Mouse (Mus musculus): ENCODE results near the gene Fbxw18. TPM values are rescaled to one million over a fixed set of nuclear protein-coding genes. Genes with fewer than 3 reads are reported as not detected.
"Not testable (repeated sequence)": the region's sequence is repeated elsewhere in the genome, so short reads cannot be mapped to it uniquely, and the experiment has no call there.

Fbxw18 gene
- total RNA-seq (2014; fragmentation: Nextera tagmentation) = not detected in 2 replicates
- 0.06 TPM in 1 of 2 replicates, not detected in the other for total RNA-seq (2017)
- polyA plus RNA-seq (2012) = not detected in 2 replicates

GRCm38 (mm10) chr9:109702600-109702999, at the start of gene Fbxw18:
Gene Fbxw18 (minus strand): TSS chr9:109702700.
- H3K9me3 ChIP-seq (replicated peaks); H3K27me3 ChIP-seq (ENCODE audit: insufficient read depth, low read length); H3K4me1 ChIP-seq (ENCODE audit: insufficient read depth, low read depth, low read length); H3K36me3 ChIP-seq (replicated peaks); DNase-seq (ENCODE audit: low spot score); H3K4me3 ChIP-seq (ENCODE audit: low read depth, low read length); ATAC-seq (ENCODE audit: extremely low read depth, insufficient number of reproducible peaks, low FRiP score, poor library complexity, severe bottlenecking): not testable (repeated sequence)

- not testable (repeated sequence) for H3K4me1 ChIP-seq (ENCODE audit: insufficient read depth, low read depth, low read length); ATAC-seq (ENCODE audit: extremely low read depth, insufficient number of reproducible peaks, low FRiP score, poor library complexity, severe bottlenecking); H3K9me3 ChIP-seq (replicated peaks); DNase-seq (ENCODE audit: low spot score); H3K4me3 ChIP-seq (ENCODE audit: low read depth, low read length); H3K36me3 ChIP-seq (replicated peaks); H3K27me3 ChIP-seq (ENCODE audit: insufficient read depth, low read length)
Measured at GRCm38 (mm10) chr9:109745989-109746388, 43.5 kb upstream of the Fbxw18 start, which contains the start of gene Fbxw26. Gene Fbxw26 (minus strand): TSS chr9:109746089.

DNA sequence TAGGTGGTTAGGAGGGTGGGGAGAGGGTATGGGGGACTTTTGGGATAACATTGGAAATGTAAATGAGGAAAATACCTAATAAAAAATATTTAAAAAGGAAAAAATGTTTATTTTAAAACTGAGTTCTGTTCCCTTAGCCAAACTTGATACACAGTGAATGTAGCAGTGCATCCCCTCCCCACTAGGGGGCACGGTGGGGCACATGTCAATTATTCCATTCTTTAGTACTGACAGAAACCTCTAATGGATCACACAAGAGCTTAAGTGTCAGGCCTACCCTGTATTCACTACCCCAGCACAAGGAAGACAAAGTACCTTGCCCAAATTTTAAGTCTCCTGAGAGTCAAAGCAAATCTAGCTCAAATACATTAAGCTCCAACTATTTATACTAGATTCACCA, 17.2 kb downstream of the Fbxw18 start:
- TF ChIP-seq GATA2 (IDR thresholded peaks at IDR 0.05; ENCODE audit: borderline replicate concordance, low read depth, low read length) (no peak), CTCF (IDR thresholded peaks at IDR 0.05; ENCODE audit: low read depth, low read length) (peak; percentile 64; the same call in 1 of the 2 replicates)
- Histone ChIP-seq H3K36me3 (replicated peaks) (no peaks in the 10 kb centered on the region), H3K4me1 (ENCODE audit: insufficient read depth, low read depth, low read length) (no peaks in the 10 kb centered on the region), H3K27me3 (ENCODE audit: insufficient read depth, low read length) (no peaks in the 10 kb centered on the region), H3K4me3 (ENCODE audit: low read depth, low read length) (no peak overlapping the region), H3K9me3 (replicated peaks) (no peaks in the 10 kb centered on the region)
- peak; percentile 6 for DNase-seq (ENCODE audit: low spot score)
- no peak for ATAC-seq (ENCODE audit: extremely low read depth, insufficient number of reproducible peaks, low FRiP score, poor library complexity, severe bottlenecking)

DNA sequence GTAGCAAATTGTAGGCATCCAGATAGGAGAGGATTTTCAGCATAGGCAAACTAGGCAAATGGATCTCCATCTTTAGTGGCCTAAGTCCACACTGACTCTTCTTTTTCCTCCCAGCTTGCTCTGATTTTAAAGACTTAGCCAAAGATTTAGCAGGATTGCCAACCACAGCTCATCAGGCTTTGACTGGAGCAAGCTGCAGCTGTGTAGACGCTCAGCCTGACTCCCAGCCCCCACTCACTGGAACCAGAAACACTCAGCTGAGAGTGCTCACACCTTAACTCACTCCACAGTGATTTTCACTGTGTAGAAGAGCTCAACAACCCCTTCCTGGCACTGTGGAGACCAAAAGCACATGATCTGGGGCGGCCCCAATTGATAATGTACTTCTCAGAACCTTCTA, 37.9 kb downstream of the Fbxw18 start, which contains the start of gene Fbxw25:
Gene Fbxw25, minus strand, starts transcription at position 101 of the 400 bp plus-strand sequence.
- H3K36me3 ChIP-seq (replicated peaks); ATAC-seq (ENCODE audit: extremely low read depth, insufficient number of reproducible peaks, low FRiP score, poor library complexity, severe bottlenecking); H3K9me3 ChIP-seq (replicated peaks); H3K27me3 ChIP-seq (ENCODE audit: insufficient read depth, low read length); H3K4me3 ChIP-seq (ENCODE audit: low read depth, low read length); DNase-seq (ENCODE audit: low spot score); H3K4me1 ChIP-seq (ENCODE audit: insufficient read depth, low read depth, low read length): not testable (repeated sequence)

Other genes with a start within 250 kb of the Fbxw18 start
- not detected in 2 replicates for gene Fbxw19, start 206.8 kb downstream of the Fbxw18 start, total RNA-seq (2014; fragmentation: Nextera tagmentation)
- gene Fbxw19, start 206.8 kb downstream of the Fbxw18 start, total RNA-seq (2017) = 0.11 TPM in 1 of 2 replicates, not detected in the other
- gene Fbxw19, start 206.8 kb downstream of the Fbxw18 start, polyA plus RNA-seq (2012) = not detected in 2 replicates
- gene Fbxw15, start 134.4 kb downstream of the Fbxw18 start, total RNA-seq (2014; fragmentation: Nextera tagmentation) = not detected in 2 replicates
- not detected in 2 replicates for gene Fbxw15, start 134.4 kb downstream of the Fbxw18 start, total RNA-seq (2017)
- not detected in 2 replicates for gene Fbxw15, start 134.4 kb downstream of the Fbxw18 start, polyA plus RNA-seq (2012)
- not detected in 2 replicates for gene Fbxw24, start 76.6 kb downstream of the Fbxw18 start, total RNA-seq (2014; fragmentation: Nextera tagmentation)
- not detected in 2 replicates for gene Fbxw24, start 76.6 kb downstream of the Fbxw18 start, total RNA-seq (2017)
- not detected in 2 replicates for gene Fbxw24, start 76.6 kb downstream of the Fbxw18 start, polyA plus RNA-seq (2012)
- not detected in 2 replicates for gene Fbxw25, start 38.0 kb downstream of the Fbxw18 start, total RNA-seq (2014; fragmentation: Nextera tagmentation)
- not detected in 2 replicates for gene Fbxw25, start 38.0 kb downstream of the Fbxw18 start, total RNA-seq (2017)
- not detected in 2 replicates for gene Fbxw25, start 38.0 kb downstream of the Fbxw18 start, polyA plus RNA-seq (2012)
- not detected in 2 replicates for gene Fbxw26, start 43.4 kb upstream of the Fbxw18 start, total RNA-seq (2014; fragmentation: Nextera tagmentation)
- 0.11 TPM in 1 of 2 replicates, not detected in the other for gene Fbxw26, start 43.4 kb upstream of the Fbxw18 start, total RNA-seq (2017)
- not detected in 2 replicates for gene Fbxw26, start 43.4 kb upstream of the Fbxw18 start, polyA plus RNA-seq (2012)
- not detected in 2 replicates for gene Fbxw27, start 88.0 kb upstream of the Fbxw18 start, total RNA-seq (2014; fragmentation: Nextera tagmentation)
- gene Fbxw27, start 88.0 kb upstream of the Fbxw18 start, total RNA-seq (2017) = 0.33 and 0.41 TPM in 2 replicates
- gene Fbxw27, start 88.0 kb upstream of the Fbxw18 start, polyA plus RNA-seq (2012) = not detected in 2 replicates
- gene Spink8, start 109.6 kb upstream of the Fbxw18 start, total RNA-seq (2014; fragmentation: Nextera tagmentation) = not detected in 2 replicates
- gene Spink8, start 109.6 kb upstream of the Fbxw18 start, total RNA-seq (2017) = 15.7 and 16.0 TPM in 2 replicates
- not detected in 2 replicates for gene Spink8, start 109.6 kb upstream of the Fbxw18 start, polyA plus RNA-seq (2012)
- 45.6 and 63.6 TPM in 2 replicates for gene Nme6, start 130.0 kb upstream of the Fbxw18 start, total RNA-seq (2014; fragmentation: Nextera tagmentation)
- 33.4 and 44.1 TPM in 2 replicates for gene Nme6, start 130.0 kb upstream of the Fbxw18 start, total RNA-seq (2017)
- 7.6 and 13.6 TPM in 2 replicates for gene Nme6, start 130.0 kb upstream of the Fbxw18 start, polyA plus RNA-seq (2012)
- not detected in 2 replicates for gene Camp, start 146.9 kb upstream of the Fbxw18 start, total RNA-seq (2014; fragmentation: Nextera tagmentation)
- gene Camp, start 146.9 kb upstream of the Fbxw18 start, total RNA-seq (2017) = not detected in 2 replicates
- gene Camp, start 146.9 kb upstream of the Fbxw18 start, polyA plus RNA-seq (2012) = 0.12 TPM in 1 of 2 replicates, not detected in the other
- 37.1 and 38.5 TPM in 2 replicates for gene Cdc25a, start 172.9 kb upstream of the Fbxw18 start, total RNA-seq (2014; fragmentation: Nextera tagmentation)
- 44.0 and 46.4 TPM in 2 replicates for gene Cdc25a, start 172.9 kb upstream of the Fbxw18 start, total RNA-seq (2017)
- gene Cdc25a, start 172.9 kb upstream of the Fbxw18 start, polyA plus RNA-seq (2012) = 102 and 128 TPM in 2 replicates
- gene Map4, start 228.8 kb upstream of the Fbxw18 start, total RNA-seq (2014; fragmentation: Nextera tagmentation) = 46.8 and 47.5 TPM in 2 replicates
- 27.2 and 28.3 TPM in 2 replicates for gene Map4, start 228.8 kb upstream of the Fbxw18 start, total RNA-seq (2017)
- 64.3 and 69.3 TPM in 2 replicates for gene Map4, start 228.8 kb upstream of the Fbxw18 start, polyA plus RNA-seq (2012)